Mouse (Mus musculus) forelimb bud, embryonic 11.5 days (tissue): ENCODE data around the gene Daam1.
A peak's percentile ranks its signal among the peaks of the same experiment; 100 is the strongest.

Experiments
- DNase-seq: peaks from one replicate; pipeline ENCODE4 v3.0.0-alpha.2; 2012; ENCODE audit warnings: low read depth, low spot score

The Daam1 gene

DNA sequence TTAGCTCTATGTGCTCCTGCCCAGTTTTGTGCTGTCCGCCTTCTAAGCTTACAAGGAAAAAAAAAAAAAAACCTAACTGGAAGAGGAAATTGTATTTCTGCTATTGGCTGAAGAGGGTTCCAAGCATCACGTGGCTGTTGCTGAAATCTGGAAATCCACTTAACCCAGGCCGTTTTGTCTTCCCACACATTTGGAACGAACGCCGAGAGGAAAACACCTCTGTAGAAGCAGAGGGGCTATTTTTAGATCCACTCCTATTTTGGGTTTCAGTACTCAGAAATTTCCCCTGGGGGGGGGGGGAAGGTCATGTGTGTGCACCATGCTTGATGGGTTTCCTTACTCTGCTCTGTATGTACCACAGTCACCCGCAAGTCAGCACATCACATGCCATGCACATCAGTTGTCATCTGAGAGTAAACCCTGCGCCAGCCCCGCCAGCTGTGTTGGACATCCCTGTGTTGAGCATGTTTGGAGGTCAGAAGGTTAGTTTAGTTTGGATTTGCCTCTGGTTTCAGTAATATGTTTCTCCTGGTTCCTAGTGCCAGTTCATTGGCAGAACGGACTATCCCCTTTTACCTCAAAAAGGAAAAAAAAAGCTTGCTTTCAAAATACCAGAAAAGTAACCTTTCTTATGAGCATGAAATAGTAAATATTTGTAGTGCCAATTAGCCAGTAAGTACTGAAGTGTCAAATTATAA lies 33.1 kb downstream of the Daam1 start:
- DNase-seq, result peak; percentile 64

GRCm38 (mm10) chr12:71864544-71864897 lies 33.6 kb downstream of the Daam1 start:
- no peak for DNase-seq

- DNase-seq, result no peak
Observed at GRCm38 (mm10) chr12:71865937-71866336, 35.1 kb downstream of the Daam1 start.

- DNase-seq, result no peak
Observed at GRCm38 (mm10) chr12:71867345-71868240, 36.7 kb downstream of the Daam1 start.

- no peak for DNase-seq
Observed at GRCm38 (mm10) chr12:71870644-71871043, 39.8 kb downstream of the Daam1 start.

- no peak for DNase-seq
Observed at GRCm38 (mm10) chr12:71872330-71872729, 41.5 kb downstream of the Daam1 start.

- DNase-seq, result no peak
Observed at GRCm38 (mm10) chr12:71874561-71874960, 43.7 kb downstream of the Daam1 start.

DNA sequence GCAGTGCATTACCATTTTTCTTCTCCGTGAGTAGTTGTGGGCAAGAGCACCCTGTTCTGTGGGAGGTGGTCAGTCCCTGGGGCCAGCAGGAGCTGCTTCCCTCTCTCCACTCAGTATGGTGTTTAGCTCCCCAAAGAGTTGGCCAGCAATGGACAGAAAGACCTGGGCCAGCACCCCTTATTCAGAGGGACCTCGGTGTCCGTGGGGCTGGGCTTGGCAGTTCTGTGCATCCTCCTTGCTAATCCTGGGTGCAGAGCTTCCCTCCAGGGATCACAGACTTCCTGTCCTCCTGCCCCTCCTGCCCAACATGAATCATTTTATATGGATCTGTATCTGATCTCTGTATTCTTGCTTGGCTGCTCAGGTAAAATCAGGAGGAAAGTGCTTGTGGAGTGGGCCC lies 44.1 kb downstream of the Daam1 start:
- no peak for DNase-seq

DNA sequence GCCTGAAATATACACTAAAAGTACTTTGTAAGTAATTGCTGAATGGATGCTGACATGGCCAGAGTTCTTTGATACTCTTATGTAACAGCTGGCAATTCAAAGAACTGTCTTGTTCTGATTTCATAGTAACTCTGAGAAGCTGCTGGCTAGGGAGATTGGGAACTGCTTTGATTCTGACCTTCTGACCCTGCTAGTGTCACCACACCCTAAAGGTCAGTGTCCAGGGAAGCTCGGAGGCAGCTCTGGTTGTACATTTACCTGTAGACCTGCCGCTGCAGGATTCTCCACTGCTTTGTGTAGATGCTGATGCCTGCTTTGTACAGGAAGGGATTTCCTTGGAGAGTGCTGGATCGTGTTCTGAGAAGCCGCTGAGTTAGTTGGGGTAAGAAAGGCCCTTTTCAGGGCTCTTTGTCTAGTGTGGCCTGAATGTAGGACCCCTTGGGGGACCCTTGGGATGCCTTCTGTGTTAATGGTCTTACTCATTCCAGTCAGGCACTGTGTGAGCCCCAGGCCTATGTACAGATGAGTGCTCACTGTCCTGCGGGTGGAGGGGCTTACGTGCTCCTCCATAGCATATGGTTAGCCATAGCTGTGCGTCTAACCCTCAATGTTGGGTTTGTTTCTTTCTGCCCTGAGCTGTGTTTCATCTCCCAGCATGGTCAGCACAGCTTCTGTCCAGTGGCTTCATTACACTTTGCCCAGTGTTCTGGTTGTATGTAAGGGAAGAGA lies 45.0 kb downstream of the Daam1 start:
- DNase-seq, result no peak

DNA sequence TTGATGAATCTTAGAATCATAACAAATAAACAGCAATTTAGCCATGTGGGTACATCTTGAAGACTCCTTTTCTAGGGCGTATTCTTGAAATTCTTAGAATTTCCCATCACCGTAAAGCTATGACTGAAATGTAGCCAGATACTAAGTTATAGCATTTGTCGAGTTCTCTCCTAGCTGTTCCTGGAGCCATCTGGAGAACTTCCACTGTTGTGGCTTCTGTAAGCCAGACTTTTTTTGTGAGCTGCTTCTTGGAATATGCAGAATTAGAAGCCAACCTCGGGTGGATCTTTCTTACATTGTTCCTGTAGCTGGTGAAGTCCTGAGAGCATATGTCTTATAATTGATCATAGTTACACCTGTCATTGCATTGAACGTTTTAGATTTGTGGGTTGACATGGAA lies 50.1 kb downstream of the Daam1 start:
- no peak for DNase-seq

DNA sequence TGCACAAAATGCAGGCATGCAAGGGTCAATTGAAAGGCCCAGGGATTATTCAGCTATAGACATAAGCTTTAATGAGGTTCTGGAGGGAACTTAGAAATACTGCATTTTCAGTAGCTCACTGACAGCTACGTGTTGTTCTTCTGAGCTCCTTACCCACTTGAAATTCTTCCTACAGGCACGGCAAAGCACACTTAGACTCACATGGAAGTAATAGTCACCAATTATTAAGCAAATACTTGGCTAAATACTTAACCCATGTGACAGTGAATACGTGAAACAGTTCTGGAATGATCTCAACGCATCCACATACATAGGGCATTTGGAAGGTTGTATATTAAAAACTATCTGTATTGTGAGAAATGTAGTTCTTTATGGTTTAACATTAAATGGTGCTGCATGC lies 50.6 kb downstream of the Daam1 start:
- DNase-seq, result no peak

- DNase-seq, result no peak
Observed at GRCm38 (mm10) chr12:71883066-71883711, 52.3 kb downstream of the Daam1 start.

- DNase-seq, result no peak
Observed at GRCm38 (mm10) chr12:71885170-71885574, 54.3 kb downstream of the Daam1 start.

DNA sequence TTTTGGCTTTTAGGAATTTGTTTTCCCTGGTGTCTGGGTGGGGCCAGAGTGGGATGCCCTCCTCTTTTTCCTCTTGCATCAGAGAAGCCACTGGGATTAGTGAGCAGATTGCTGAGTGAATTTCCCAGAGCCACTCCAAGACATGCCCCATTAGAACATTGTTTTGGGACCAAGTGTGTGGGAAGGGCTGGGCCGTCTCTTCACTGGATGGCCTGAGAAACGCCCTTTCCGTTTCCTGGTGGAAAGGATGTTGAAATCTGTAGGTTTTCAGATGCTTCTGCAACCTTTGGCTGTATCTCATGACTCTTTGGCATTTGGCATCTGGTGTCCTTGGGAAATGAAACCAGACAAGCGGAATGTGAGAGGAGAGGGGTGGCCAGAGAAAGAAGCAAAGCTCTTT lies 54.8 kb downstream of the Daam1 start:
- no peak for DNase-seq

DNA sequence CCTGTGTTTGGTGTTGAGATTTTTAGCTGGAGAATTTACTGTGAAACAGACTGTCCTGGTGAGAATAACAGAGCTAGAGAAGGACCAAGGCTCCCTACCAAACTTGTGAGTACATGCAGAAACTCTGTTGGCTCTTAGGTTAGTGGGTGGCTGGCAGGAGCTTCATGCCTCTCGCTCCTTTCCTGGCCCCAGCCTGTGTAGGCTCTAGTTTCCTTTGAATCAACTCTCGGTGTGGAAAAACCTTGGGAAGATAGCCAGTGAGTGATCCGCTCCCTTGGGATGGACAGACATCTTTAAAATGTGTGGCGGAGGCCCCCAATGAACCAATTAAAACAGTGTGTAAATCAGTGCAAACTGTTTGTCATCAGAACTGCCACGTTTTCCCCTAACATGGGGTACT lies 55.5 kb downstream of the Daam1 start:
- no peak for DNase-seq

GRCm38 (mm10) chr12:71886941-71887340 lies 56.1 kb downstream of the Daam1 start:
- DNase-seq, result no peak

- DNase-seq, result no peak
Observed at GRCm38 (mm10) chr12:71888370-71888769, 57.5 kb downstream of the Daam1 start.

- DNase-seq, result no peak
Observed at GRCm38 (mm10) chr12:71889266-71889665, 58.4 kb downstream of the Daam1 start.

- no peak for DNase-seq
Observed at GRCm38 (mm10) chr12:71890282-71890681, 59.4 kb downstream of the Daam1 start.

DNA sequence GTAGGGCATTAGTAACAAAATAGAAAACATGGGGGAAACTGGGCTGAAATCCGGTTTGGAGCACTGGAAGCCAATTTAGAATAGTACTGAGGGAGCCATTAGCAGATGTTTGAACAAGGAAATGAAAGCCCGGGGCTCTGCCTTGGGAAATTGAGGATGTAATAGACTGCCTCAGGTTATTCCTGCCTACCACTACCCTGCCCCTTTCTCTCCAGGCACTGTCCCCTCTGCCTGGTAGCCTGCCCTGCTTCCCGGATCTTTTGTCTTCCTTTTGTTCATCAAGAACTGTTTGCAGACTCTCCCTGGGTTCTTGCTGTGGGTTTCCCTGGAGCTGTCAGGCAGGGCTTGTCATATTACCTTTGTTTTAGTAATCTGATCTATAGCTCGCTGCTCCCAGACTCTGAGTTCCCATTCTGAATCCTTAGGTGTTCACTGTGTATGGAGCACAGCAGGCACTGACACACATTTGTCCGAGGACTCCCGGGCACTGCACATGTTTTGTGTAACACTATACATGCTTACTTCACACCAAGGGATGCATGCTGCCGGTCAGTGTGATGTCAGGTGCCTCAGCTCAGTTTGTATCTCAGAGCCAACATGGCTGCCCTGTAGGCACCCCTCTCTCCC lies 61.0 kb downstream of the Daam1 start:
- no peak for DNase-seq

DNA sequence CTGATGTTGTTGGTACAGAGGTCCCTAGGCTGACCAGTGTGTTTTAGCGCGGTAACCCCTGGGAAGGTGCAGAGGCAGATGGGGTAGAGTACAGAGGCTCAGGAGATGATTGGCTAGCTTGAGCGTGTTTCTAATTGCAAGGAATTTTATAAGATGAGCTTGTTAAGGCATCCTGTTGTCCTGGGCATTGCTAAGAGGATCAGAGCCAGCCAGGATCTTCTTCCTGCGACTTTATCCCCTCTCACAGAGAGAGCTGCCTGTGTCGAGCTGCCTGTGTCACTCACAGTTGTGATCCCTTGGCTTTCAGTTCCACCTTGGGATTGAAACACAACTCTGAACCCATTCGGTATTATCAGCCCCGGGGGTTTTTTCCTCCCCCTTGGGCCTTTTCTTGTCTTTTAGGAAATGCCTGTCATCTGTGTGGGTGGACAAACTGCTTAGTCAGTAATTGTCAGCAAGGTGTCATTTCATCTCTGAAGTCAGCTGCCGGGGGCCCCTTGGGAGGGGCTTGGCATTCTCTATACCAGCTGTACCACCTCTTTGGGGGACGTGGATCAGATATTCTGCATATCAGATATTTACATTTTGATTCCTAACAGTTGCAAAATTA lies 62.2 kb downstream of the Daam1 start:
- DNase-seq, result no peak
